Mouse (Mus musculus): ENCODE measurements around the gene Itprid1.

Gene Itprid1

DNA sequence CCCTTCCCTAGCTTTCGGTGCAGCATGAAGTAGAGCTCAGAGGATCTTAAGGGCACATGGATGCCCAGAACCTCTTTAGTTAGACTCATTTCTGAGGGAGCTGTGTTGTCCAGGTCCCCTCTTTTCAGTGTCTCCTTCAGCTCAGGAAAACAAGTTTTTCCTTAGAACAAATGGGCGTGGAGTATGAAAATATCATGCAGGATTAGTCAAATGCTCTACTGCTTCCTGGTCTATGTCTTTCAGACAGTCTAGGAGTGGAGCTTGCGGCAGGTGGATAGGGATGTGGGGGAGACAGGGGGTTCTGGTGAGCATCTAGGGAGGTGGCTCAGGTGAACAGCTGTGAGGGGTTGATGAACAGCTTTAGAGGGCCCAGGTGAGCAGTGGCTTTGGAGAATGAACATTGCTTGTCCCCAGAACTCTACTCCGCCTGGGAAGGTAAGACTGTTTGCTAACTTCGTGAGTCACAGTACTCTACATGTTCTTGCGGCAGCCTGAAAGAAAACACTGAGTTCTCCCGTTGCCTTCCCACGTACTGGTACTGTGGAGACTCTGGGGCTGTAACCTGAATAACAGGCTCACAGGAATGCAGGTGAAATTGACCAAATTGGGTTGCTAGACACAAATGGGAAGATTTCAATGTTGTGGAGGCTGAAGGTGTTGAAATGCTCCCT, at the start of gene Itprid1:
Gene Itprid1, plus strand, starts transcription at position 246 of the 671 bp plus-strand sequence.
- DNase-seq = no peak

DNA sequence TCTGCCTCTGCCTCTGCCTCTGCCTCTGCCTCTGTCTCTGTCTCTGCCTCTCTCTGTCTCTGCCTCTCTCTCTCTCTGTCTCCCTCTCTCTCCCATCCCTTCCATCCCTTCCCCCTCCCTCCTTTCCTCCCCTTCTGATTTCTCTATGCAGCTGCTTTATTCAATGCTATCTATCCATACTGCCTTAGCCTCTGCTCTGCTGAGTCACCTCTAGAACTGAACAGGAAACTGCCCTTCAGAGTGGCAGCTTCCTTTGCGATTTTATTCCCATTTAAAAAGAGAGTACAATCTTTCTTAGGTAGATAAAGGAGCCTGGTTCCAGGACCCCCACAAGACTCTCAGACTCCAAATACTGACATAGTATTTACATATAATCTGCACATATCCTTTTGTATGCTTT, 47.1 kb upstream of the Itprid1 start:
- DNase-seq = no peak

DNA sequence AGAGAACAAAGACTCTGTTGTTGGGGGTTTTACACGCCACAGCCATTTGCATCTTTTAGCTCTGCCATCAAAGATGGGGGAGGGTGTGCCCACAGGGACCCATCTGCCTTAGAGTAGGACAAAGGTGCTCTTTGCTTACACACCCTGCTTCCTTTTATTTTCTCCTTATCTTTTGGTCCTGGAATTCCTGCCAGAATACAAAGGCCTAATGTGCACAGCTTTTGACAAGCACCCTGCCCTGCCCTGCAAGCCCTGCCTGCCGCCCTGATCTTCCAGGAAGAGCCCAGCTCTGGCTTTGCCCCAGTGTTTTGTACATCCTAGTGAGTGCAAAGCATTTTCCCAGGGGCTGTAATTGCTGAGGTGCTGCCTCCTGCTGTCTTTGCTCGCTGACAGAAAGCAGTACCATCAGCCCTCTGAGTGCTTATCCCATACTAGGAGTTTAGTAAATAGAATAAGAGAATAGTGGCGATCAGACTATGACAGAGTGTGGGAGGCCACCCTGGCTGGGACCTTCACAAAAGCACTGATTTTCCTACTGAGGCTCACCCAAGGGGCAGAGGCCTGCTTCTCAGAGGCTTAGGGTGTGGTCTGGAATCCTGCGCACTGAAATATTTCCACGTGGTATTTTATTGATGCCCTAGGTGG, 44.7 kb upstream of the Itprid1 start:
- no peak for DNase-seq

DNA sequence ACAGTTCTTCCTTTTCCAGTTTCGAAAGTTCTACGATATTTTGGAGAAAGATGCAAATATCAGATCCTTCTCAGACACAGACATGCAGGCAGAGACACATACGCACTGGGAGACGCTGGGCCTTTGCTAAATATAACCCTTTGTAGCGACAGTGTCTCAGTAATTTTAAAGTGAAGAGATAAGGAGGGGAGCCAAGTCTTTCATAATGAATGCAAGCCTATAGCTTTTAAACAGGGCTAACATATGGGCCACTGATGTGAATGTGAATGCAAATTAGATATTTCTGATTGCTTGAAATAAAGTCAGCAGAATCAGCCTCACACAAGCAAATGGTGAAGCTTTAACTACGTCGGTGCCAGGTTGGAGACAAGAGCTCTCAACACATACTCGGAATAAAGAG, 44.2 kb upstream of the Itprid1 start:
- no peak for DNase-seq

DNA sequence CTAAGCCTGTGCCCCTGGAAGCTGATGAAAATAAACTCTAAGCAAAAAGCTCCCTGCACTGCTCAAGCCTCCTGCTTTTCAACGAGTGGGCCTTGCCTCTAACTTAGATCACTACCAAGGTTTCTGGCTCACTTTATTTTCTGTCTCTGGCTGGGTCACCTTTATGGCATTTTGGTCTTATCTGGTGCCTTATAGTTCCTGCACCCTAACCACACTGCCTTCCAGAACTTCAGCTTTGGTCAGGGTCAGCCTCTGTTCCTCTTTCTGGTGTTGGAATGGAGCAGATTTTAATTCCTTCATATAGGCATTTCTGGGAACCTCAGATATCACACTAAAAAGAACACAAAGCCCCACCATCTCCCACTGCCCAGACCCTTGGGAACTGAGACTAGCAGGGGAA, 34.0 kb upstream of the Itprid1 start:
- DNase-seq = no peak

DNA sequence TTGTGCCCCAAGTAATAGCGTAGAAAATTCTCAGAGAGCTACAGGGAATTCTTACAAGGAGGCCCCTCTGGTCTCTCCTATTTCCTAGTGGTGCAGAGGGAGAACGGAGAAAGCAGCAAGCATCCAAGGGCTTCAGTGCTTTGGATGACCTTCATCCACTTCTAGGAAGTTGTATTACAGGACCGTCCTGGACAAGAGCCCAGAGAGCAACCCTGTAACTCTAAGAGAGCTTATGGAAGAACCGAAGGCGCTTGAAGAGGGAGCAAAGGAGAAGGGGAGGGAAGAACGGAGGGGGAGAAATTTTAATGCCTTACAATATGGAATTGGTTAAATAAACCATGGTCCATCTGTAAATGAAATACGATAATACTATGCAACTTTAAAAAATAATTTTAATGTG, 33.3 kb upstream of the Itprid1 start:
- no peak for DNase-seq

DNA sequence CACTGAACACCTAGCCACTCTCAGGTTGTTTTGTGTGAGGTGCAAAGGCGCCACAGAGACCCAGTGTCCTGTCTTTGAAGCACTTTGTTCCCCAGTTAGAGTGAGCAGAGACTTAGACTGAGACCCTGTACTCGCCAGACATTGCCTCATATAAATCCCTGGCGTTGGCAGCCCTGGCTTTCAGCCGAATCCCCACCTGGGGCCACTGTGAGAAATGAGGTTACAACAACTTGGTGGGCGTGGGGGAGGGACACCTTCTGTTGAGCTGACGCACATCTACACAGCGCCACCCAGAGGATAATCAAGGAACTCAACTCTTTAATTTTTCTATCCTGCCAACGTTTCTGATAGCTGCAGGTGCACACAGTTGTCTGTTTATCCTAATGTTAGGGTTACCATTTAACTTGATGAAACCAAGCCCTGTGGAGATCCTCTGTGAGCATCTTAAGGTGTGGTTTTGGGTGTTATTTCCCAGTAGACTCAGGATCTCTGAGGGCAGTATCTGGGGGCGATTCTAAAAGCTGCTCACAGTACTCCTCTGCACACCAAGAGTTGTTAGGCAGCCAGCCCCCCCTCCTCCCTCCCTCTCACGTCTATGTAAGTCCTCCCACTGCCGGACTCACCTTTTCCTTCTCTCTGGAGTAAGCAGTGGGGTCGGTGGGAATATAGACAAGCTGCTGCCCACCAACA, 32.6 kb upstream of the Itprid1 start:
- no peak for DNase-seq

DNA sequence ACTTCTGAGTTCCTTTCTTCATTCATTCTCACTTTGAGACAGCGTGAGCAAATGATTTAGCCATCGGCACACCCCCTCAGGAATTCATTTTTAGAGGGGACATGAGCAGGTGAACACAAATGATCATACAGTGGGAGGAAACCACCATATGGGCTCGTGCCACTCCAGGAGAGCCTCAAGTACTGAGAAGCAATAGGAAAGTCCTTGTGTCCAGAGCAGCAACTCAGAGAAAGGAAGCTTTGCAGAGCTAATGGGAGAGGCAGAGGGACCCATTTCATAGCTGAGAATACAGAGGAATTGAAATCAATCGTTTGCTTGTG, 32.1 kb upstream of the Itprid1 start:
- DNase-seq = no peak

DNA sequence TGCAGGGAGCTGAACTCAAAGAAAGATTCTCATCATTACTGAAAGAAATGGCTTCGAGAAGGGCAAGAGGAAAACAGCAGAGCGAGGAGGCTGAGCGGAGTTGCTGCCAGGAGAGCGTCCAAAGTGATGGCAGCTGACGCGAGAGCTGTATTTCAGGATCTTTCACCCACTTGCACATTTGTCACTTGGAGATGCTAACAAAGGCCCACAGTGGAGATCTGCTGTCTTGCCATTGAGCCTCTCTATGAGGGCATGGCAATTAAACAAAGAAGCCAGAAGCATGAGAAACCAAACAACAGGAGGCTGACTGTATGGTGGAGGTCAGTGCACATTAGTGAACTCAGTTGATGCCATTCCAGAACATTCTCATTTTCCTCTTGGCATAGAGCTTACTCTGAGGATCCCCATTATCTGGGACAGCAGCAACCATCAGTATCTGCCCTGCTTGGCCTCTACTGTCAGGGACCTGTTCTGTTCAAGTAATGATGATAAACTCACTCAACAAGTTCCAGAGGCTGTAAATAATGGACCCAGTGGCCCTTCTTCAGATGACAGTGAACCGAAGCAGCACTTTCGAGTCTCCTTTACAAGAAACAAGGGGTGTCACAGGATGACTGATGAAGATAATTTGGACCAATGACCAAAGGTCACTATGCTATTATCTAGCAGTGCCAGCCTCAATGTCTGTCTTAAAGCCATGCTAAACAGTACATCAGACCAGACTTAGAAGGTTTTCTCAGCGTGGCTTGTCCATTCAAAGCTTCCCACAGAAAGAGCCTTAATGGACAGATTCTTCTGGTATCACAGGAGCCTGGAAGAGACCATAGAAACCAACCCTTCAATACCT, 31.2 kb upstream of the Itprid1 start:
- DNase-seq = no peak

DNA sequence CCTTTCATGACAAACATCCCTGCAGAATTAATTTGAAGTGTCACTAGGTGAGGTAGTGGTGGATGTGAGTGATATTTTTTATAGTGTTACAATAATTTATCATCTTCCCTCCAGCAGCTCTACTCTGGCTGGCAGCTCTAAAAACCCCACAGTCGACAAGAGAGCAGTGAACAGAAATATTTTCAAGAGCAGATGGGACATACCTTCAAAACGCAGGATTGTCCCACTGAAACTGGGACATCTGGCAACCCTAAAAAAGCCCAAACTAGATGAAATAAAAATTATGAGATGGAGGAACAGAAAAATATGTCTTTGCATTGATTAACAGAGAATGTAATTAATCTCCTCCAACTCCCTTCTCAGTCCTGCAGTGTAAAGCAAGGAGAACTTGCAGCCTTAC, 30.2 kb upstream of the Itprid1 start:
- no peak for DNase-seq

DNA sequence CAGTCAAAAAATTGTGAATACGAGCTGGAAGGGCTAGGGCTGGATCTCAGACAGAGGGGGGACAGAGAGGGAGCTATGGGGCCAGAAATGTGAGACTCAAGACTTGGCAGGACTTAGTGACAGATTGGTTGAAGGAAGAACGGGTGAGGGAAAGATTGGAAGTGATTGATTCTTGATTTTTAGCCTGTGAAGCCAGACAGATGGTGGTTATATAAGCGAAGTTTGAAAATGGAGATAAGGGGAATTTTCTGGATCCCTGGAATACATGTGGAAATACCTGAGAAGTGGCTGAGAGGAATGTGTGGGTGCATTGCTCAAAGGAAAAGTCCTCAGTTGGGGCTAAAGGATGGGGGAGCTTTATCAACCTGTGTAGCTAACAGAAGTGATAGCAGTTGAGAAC, 28.0 kb upstream of the Itprid1 start:
- no peak for DNase-seq

DNA sequence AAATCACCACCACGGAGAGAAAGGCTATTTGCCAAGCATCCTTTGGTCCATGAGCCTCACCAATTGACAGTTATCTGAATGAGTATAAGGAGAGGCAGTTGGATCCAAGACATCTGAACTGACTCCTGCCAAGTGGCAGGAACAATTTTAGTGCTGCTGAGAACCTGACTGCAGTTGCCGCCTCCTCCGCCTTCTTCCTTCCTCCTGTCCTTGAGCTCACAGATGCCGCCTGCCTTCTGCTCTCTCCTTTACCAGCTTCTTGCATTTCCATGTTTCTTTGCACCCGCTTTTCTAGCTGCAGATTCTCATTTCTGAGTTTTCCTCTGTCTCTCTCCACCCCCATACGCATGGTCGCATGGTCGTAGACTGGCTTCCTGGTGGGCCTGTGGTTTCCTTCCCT, 25.5 kb upstream of the Itprid1 start:
- DNase-seq = no peak

DNA sequence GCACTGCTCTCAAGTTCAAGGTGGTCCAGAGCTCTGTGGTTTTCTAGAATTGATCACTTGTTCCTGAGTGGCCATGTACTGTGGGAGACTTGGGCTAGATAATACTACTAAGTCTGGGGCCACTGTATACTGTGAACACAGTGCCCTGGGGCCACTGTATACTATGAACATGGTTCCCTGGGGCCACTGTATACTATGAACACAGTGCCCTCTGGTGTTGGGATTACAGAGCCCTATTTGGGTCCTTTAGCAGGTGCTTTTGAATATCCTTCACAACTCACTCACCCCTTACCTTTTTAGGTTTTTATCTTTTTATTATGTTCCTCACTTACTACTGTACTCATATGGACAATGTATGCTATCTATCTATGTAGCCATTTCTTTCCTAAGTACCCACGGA, 24.3 kb upstream of the Itprid1 start:
- DNase-seq = no peak

DNA sequence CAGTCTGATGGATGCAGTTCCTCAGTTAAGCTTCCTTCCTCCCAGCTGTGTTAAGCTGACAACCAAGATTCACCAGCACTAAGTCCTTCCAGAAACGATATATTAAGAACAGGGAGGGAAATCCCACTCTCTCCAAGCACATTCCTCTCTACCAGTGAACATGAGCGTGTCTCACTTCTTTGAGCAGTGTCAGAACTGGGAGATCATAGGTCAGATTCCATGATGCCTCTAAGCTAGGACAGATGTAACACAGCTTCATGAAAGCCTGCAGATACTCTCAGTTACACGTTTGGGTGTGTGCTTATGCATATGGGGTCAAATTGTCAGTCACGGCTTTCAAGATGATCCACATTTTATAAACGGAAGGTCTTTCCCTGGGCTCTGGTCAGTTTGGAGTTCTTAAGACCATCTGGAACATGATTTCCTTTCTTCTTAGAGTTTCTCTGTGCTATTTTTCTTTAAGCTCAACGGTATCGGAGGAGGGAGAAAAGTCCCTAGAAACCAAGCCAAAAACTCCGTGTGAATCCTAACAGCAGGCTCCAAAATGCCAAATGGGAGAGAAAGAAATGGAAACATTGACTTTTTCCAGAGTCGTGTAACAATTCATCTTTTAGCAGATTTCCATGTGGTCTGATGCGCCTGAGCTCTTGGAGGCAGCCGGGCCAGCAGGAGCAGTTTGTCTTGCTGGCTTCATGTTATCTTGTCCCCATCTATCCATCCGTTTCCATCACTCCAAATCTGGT, 22.3 kb upstream of the Itprid1 start:
- DNase-seq = no peak

DNA sequence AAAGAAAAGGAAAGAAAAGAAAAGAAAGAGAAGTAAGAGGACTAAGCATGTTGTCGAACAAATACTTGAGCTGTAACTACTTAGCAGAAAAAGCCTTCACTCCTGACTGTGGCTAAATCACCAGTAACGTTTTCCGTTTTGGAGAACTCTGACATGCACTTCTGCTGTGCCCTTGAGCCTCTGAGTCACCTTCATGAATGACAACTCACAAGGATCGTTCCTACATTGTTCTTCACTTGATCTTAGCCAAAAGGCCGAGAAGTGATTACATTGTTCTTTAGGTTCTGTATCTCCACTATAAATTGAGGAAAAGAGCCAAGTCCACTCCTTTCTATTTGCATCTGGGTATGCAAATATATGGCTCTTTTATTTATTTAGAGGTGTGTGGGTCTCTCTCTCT, 19.8 kb upstream of the Itprid1 start:
- no peak for DNase-seq

DNA sequence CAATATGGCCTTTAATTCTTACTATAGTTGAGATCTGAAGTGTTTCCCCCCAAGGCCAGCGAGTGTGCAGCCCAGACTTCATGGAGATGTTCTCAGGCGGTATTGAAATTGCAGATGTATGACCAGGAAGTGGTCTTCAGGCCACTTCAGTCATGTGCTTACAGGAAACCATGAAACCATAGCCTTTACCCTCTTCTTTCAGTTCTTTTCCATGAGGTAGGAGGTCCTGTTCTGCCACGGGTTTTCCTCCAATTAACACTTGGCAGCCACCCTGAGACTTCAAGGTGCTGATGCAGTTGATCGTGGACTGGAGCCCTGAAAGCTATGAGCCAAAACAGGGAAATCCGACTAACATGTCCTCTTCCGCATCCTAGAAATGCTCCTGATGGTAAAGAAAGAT, 7.0 kb upstream of the Itprid1 start:
- no peak for DNase-seq

DNA sequence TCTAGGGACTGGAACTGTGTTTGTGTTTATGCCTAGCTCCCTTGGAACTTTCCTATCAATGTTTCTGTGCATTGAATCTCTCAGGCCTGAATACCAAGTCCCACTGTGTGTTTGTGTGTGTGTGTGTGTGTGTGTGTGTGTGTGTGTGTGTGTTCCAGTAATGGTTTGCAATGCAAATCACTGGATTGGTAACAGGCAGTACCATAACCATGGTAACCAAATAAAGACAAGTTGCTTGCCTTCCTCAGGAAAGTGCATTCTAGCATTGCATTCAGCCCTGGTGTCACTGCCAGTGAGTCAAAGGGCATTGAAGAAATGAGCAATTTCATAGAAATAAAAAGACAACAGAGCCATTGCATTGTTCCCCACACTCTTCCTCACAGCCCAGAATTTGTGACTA, 15.9 kb downstream of the Itprid1 start:
- DNase-seq = no peak

DNA sequence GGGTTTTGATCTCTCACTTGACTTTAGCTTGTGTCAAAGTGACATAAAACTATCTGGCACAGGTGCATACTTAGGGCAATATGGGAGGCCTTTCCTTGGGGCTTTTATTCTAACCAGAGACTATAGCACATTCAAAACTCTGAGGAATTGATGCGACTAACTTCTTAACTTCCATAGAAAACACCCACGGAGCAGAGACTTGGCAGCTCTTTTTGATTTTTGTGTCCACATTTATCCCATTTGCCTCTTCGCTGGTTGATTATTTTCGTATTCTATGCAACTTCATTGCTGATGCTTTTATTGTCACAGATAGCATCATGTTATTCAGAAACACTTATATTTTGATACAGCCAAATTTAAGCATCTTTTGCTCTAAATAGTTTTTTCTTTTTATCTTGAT, 19.4 kb downstream of the Itprid1 start:
- no peak for DNase-seq

DNA sequence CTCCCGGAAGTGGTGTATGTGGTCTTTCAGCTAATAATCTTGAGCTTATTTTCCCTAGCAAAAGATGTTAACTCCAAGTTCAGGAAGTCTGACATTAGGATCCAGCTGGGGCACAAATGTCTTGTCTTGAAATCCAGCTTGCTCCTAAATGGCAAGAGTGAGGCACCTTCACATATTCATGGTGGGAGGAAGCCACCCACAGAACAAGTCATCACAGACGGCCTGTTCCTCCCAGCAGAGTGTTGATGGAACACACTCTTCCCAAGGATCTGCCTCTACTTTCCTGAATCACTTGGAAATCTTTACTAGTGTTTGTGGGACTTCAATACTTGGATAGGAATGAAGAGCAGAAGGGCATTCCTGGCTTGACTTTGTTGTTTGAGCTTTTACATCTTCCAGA, 28.5 kb downstream of the Itprid1 start:
- no peak for DNase-seq

DNA sequence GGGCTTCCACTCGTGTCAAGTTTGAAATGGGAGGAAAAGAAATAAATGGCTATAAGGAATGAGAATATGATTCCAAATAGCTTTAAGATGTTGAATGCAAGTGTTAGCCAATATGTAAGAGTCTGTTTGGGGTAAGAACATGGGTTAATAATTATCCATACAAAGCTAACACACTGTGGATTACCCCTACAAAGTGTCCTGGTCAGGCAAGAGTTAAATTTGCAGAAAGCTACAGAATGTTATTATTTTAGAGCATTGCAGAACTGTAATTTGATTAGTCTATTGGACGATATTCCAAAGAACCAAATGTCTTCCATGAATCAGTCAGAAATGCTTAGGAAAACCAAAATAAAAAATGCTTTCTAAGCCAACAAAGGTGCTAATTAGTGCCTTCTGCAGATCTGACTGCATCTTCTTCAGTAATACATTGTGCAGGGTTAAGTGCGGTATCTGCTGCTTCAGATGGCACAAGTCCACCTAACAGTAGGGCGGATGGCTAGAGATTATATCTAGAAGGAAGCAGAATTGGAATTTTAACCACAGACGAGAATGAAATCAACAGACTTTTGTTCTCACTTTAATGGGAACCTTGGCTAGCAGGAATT, 42.8 kb downstream of the Itprid1 start:
- no peak for DNase-seq

DNA sequence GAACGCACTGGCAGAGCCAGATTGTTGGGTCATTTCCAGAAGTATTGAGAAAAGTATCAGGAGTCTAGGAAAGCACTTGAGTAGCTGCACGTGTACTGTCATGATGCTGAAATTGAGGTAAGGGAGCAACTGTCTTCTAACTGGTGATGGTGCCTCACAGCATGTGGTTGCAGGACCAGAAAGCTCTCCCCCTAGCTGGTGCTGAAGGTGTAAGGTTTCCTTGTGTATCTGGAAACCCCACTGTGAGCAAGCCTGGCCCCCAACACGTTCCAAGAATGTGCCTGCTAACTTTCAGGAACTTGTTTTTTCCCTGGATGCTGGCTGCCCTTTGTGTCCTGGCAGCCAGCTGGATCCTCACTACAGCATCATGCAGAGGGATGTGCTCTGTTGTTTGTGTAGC, 44.2 kb downstream of the Itprid1 start:
- no peak for DNase-seq

DNA sequence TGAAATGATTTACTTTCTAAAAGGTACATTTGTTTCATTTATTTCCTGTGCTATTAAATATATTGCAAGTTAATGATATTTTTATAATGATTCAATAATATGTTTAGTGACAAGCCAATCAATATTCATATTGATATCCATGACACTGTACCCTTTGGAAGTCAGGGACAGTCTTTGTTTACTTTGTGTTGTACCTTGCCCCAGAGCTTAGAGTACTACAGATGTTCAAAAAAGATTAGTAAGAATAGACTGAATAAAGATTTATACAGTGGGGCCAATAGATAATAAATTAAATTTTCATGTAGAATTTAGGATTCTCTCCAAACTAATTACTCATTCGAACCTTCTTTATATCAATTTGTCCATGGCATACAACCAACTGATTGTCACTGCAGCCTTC, 50.9 kb downstream of the Itprid1 start:
- DNase-seq = no peak
